Mouse (Mus musculus) ES-E14 (cell line): Measurements from ENCODE around the gene Kmt2d. TPM values are rescaled to one million over a fixed set of nuclear protein-coding genes. Genes with fewer than 3 reads are reported as not detected.

Experiments used
- DNase-seq: peaks from one replicate; pipeline ENCODE4 v3.0.0-alpha.2; 2013; ENCODE audit warnings: low read depth, low spot score
- H3K27ac ChIP-seq: 2 replicates; pipeline ENCODE4 v1.5.1; 2012; ENCODE audit warnings: low read depth, mild to moderate bottlenecking, low read length, moderate library complexity, mixed read lengths; ENCODE audit not compliant: poor library complexity, insufficient read depth, severe bottlenecking
- H3K36me3 ChIP-seq: 2 replicates; pipeline ENCODE4 v1.6.1; 2012; ENCODE audit warnings: mild to moderate bottlenecking, low read length, moderate library complexity, mixed read lengths; ENCODE audit not compliant: control insufficient read depth, poor library complexity, insufficient read depth, severe bottlenecking
- H3K4me1 ChIP-seq, 2 experiments: fragments of 150-350 bp in 1 of 2; sonication (generic) in 1 of 2; 2 replicates each; pipeline ENCODE4 v1.6.1; 2012; ENCODE audit warnings: low read length in 2 of 2, mild to moderate bottlenecking in 1 of 2, mixed read lengths in 1 of 2; ENCODE audit not compliant: control insufficient read depth in 2 of 2, insufficient read depth in 2 of 2, poor library complexity in 1 of 2
- H3K4me3 ChIP-seq, 2 experiments: fragments of 150-350 bp in 1 of 2; sonication (generic) in 1 of 2; 2 replicates each; pipeline ENCODE4 v1.5.1; 2012; ENCODE audit warnings: low read length in 2 of 2, low read depth in 1 of 2, mild to moderate bottlenecking in 1 of 2, mixed read lengths in 1 of 2; ENCODE audit not compliant: insufficient read depth in 1 of 2, poor library complexity in 1 of 2, severe bottlenecking in 1 of 2
- H3K9ac ChIP-seq: 2 replicates; pipeline ENCODE4 v1.6.1; 2012; ENCODE audit warnings: low read depth, mild to moderate bottlenecking, low read length, mixed read lengths; ENCODE audit not compliant: poor library complexity, insufficient read depth, severe bottlenecking
- H3K9me3 ChIP-seq: fragments of 150-350 bp; sonication (generic); 2 replicates; pipeline ENCODE4 v1.6.1; 2012; ENCODE audit warnings: low read depth, mild to moderate bottlenecking, low read length; ENCODE audit not compliant: control insufficient read depth, insufficient read depth
- CHD2 ChIP-seq: IDR thresholded peaks from 2 replicates; pipeline ENCODE4 v1.6.1; 2014; ENCODE audit warnings: mild to moderate bottlenecking, low read depth, low read length, inconsistent platforms
- HCFC1 ChIP-seq: IDR thresholded peaks from 2 replicates; pipeline ENCODE4 v1.6.1; 2012; ENCODE audit warnings: low read length, inconsistent platforms, borderline replicate concordance; ENCODE audit not compliant: insufficient read depth
- MAFK ChIP-seq: IDR thresholded peaks from 2 replicates; pipeline ENCODE4 v1.6.1; 2014; ENCODE audit warnings: mild to moderate bottlenecking, low read depth, low read length, inconsistent platforms; ENCODE audit not compliant: insufficient read depth
- ZC3H11A ChIP-seq: IDR thresholded peaks from 2 replicates; pipeline ENCODE4 v1.6.1; 2012; ENCODE audit warnings: low read depth, mild to moderate bottlenecking, inconsistent platforms, low read length, borderline replicate concordance
- ZNF384 ChIP-seq: IDR thresholded peaks from 2 replicates; pipeline ENCODE4 v1.6.1; 2012; ENCODE audit warnings: low read depth, low read length, inconsistent platforms
- in situ Hi-C, 2 experiments: fragments of 600-800 bp; cut with MboI; formaldehyde crosslinking; loops; one replicate each; pipeline ENCODE4 v1.15.1; 2025; ENCODE audit warnings: low sequenced_read_pairs in 2 of 2, inconsistent platforms in 1 of 2; ENCODE audit not compliant: unreplicated experiment in 2 of 2
- total RNA-seq: library from RNA; depleted of rRNA; stranded (reverse); fragments of 300-350 nt; gene quantifications from 2 replicates; pipeline ENCODE4 v1.2.3, GENCODE M21; 2012

The Kmt2d gene
- total RNA-seq, 1 experiment: 35.9 TPM

DNA sequence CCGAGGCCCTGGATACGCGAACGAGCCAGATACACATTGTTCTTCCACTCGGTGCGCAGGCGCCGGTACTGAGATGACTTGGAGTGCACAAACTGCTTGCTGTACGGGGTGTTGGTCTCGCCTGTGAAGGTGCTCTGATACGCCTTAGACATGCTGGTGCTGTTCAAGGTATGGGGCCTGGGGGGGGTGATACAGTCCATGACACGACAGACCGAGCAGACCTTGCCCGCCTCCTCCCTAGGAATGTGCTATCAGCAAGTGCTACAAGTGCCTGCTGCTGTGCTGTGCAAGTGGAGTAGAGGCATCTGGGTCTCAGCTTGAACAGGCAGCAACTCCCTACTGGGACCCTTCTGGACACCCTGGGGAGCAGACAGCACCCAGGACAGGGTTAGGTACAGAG lies 35.7 kb downstream of the Kmt2d start:
- in situ Hi-C loops: no loop called here
- no peak overlapping the region for H3K27ac ChIP-seq
- H3K9me3 ChIP-seq: no peaks in the 10 kb centered on the region
- TF ChIP-seq MAFK (no peak), CHD2 (no peak), HCFC1 (no peak), ZC3H11A (no peak), ZNF384 (no peak)
- 0 out of 2 replicates have a peak overlapping the region, but pooled peaks have one; percentile 37 for H3K9ac ChIP-seq
- H3K4me1 ChIP-seq: peaks cover under 1 to 15% of the 10 kb centered on the region in 2 experiments; a peak in 2 of 4 replicates
- DNase-seq: no peak
- H3K4me3 ChIP-seq: peak overlapping the region in 1 of 2 experiments; percentile 14; a peak in 1 of 4 replicates
- H3K36me3 ChIP-seq: peaks cover 62% of the 10 kb centered on the region

DNA sequence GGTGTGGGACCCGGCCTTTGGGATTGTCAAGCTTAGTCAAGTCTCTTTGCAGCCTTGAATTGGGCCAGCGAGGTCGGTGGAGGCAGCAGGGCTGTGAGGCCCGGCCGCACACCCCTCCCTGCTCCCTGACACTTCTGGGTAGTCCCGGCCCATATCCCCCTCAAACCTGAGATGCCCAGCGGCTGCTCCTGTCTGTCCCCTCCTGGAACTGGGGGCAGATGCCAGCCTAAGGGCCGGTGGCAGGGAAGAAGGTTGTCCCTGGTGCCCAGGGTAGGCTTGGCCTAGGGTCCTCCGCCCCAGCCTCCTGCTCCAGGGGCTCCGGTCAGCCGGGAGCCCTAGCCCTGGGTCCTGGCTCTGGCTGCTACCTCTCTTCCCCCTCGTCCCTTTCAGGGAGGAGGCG lies 36.9 kb downstream of the Kmt2d start:
- Histone ChIP-seq H3K27ac (no peak overlapping the region), H3K9me3 (no peaks in the 10 kb centered on the region), H3K36me3 (peaks cover 50% of the 10 kb centered on the region), H3K4me1 (peaks cover 3 to 18% of the 10 kb centered on the region in 2 experiments; a peak in 2 of 4 replicates), H3K9ac (no peak overlapping the region), H3K4me3 (no peak overlapping the region)
- TF ChIP-seq HCFC1: no peak
- TF ChIP-seq MAFK: no peak
- TF ChIP-seq ZNF384: no peak
- TF ChIP-seq CHD2: no peak
- no peak for TF ChIP-seq ZC3H11A
- in situ Hi-C loops: no loop called here
- DNase-seq: no peak

DNA sequence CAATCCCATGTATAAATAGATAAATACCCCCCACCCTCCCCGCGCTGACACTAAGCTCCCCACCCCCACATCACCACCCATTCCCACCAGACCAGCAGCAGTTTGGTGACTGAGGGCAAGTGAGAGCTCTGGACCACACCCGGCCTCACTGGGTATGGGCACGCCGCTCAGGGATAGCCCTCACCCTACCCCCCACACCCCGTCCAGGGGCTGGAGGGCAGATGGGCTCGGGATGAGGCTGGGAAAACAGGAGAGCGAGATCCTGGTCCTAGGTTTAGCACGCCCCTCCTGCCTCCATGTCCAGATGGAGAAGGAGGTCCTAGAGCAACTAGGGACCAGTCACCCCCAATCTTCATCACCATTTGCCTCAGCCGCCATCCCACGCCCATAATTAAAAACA lies 37.7 kb downstream of the Kmt2d start:
- no peak for TF ChIP-seq CHD2
- no peak for TF ChIP-seq ZNF384
- TF ChIP-seq HCFC1: no peak
- no peak for TF ChIP-seq MAFK
- no peak for TF ChIP-seq ZC3H11A
- Histone ChIP-seq H3K36me3 (peaks cover 45% of the 10 kb centered on the region), H3K4me3 (no peak overlapping the region), H3K9ac (no peak overlapping the region), H3K4me1 (peaks cover 8 to 18% of the 10 kb centered on the region in 2 experiments), H3K27ac (no peak overlapping the region), H3K9me3 (no peaks in the 10 kb centered on the region)
- no peak for DNase-seq
- in situ Hi-C loops: no loop called here

DNA sequence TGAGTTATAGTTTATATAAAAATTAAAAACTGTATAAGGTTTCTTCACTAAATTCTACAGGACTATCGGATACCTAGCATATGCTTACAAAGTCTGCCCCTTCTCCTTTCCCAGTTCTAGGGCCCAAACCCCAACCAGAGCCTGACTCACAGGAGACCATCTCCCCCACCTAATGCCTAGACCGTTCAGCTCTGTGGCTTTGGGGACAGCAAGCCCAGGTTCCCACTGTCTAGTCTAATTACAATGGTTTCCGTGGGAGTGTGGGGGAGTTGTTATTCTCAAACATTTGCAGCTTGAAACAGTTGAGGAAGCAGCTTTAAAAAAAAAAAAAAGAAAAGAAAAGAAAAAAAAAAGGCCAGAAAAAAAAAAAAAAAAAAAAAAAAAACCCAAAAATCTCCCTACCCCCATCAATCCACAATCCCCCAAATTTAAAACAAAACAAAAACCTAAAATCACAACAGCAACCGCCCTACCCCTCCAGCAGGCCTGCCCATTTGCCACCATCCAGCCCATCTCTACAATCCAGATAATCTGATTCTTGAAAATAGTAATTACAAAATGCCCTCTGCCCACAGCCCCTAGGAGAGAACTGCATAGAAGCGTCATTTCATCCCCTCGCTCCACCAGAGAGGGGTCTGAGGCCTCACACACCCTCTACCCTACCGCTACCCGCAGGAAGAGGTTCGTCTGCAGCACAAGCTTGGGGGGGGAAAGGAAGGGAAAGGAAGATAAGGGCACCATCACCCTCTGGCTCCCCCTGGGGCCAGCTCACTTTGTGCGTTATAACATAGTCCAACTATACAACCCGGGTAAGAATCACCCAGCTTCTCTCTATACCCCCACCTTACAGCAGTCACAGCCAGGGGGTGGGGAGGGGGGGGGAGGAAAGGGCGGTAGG lies 38.6 kb downstream of the Kmt2d start:
- in situ Hi-C loops: no loop called here
- no peak for TF ChIP-seq HCFC1
- TF ChIP-seq ZNF384: no peak
- no peak for TF ChIP-seq CHD2
- no peak for TF ChIP-seq MAFK
- TF ChIP-seq ZC3H11A: no peak
- Histone ChIP-seq H3K27ac (peak overlapping the region; percentile 63), H3K36me3 (peaks cover 40% of the 10 kb centered on the region), H3K9ac (peak overlapping the region; percentile 31; the same call in 1 of the 2 replicates), H3K9me3 (no peaks in the 10 kb centered on the region), H3K4me1 (peaks cover 9 to 18% of the 10 kb centered on the region in 2 experiments), H3K4me3 (peak overlapping the region in 1 of 2 experiments; percentile 87; a peak in 1 of 4 replicates)
- DNase-seq: no peak

DNA sequence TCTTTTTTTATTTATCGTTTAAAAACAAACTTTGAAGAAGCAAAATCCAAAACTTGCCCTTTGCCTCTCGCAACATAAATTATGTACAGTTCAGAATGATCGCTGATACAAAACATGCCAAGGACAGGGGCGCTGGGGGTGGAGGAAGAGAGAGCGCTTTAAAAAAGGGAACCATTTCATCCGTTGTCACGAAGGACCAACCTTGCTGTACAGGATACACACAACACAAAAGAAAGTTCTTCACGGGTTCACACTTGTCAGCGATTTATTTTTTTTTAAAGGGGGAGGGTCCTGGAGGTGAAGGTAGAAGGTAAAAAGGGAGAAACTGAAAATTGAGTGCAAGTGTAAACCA lies 39.3 kb downstream of the Kmt2d start:
- DNase-seq: no peak
- Histone ChIP-seq H3K9me3 (no peaks in the 10 kb centered on the region), H3K27ac (peak overlapping the region; percentile 64; the same call in 1 of the 2 replicates), H3K4me3 (peak overlapping the region; percentile 51 to 87), H3K9ac (peak overlapping the region; percentile 45; the same call in 1 of the 2 replicates), H3K36me3 (peaks cover 33% of the 10 kb centered on the region), H3K4me1 (peaks cover 9 to 18% of the 10 kb centered on the region in 2 experiments)
- TF ChIP-seq ZC3H11A (no peak), ZNF384 (0 out of 2 replicates have a peak, but pooled peaks have one; percentile 49)
- in situ Hi-C loops: no loop called here
